Mouse (Mus musculus) urinary bladder, postnatal 10 days (tissue): ENCODE results near the gene Apbb2.

Source experiments
- DNase-seq: peaks from one replicate; pipeline ENCODE4 v3.0.0; 2022; ENCODE audit warnings: low spot score

Apbb2 gene

GRCm38 (mm10) chr5:66475824-66476223 lies 142.8 kb downstream of the Apbb2 start:
- DNase-seq: no peak

GRCm38 (mm10) chr5:66474153-66474552 lies 144.4 kb downstream of the Apbb2 start:
- DNase-seq: no peak

- no peak for DNase-seq
Measured at GRCm38 (mm10) chr5:66473599-66473998, 145.0 kb downstream of the Apbb2 start.

GRCm38 (mm10) chr5:66470837-66471236 lies 147.7 kb downstream of the Apbb2 start:
- DNase-seq: no peak

GRCm38 (mm10) chr5:66469685-66470084 lies 148.9 kb downstream of the Apbb2 start:
- DNase-seq: no peak

GRCm38 (mm10) chr5:66468331-66469001 lies 150.1 kb downstream of the Apbb2 start:
- no peak for DNase-seq

- no peak for DNase-seq
Measured at GRCm38 (mm10) chr5:66462665-66463064, 155.9 kb downstream of the Apbb2 start.

GRCm38 (mm10) chr5:66458851-66459250 lies 159.7 kb downstream of the Apbb2 start:
- DNase-seq: no peak

GRCm38 (mm10) chr5:66455271-66455670 lies 163.3 kb downstream of the Apbb2 start:
- no peak for DNase-seq

GRCm38 (mm10) chr5:66454826-66455225 lies 163.8 kb downstream of the Apbb2 start:
- DNase-seq: no peak

- no peak for DNase-seq
Measured at GRCm38 (mm10) chr5:66453106-66453505, 165.5 kb downstream of the Apbb2 start.

GRCm38 (mm10) chr5:66451561-66451960 lies 167.0 kb downstream of the Apbb2 start:
- DNase-seq: no peak

- DNase-seq: no peak
Measured at GRCm38 (mm10) chr5:66445497-66445896, 173.1 kb downstream of the Apbb2 start.

- no peak for DNase-seq
Measured at GRCm38 (mm10) chr5:66442260-66442659, 176.3 kb downstream of the Apbb2 start.

- no peak for DNase-seq
Measured at GRCm38 (mm10) chr5:66436791-66437246, 181.8 kb downstream of the Apbb2 start.

- no peak for DNase-seq
Measured at GRCm38 (mm10) chr5:66435158-66435557, 183.4 kb downstream of the Apbb2 start.

- no peak for DNase-seq
Measured at GRCm38 (mm10) chr5:66429076-66429475, 189.5 kb downstream of the Apbb2 start.

GRCm38 (mm10) chr5:66428071-66428470 lies 190.5 kb downstream of the Apbb2 start:
- no peak for DNase-seq

GRCm38 (mm10) chr5:66423909-66424308 lies 194.7 kb downstream of the Apbb2 start:
- DNase-seq: no peak

GRCm38 (mm10) chr5:66423466-66423865 lies 195.1 kb downstream of the Apbb2 start:
- DNase-seq: no peak

- no peak for DNase-seq
Measured at GRCm38 (mm10) chr5:66421954-66422353, 196.6 kb downstream of the Apbb2 start.

GRCm38 (mm10) chr5:66421230-66421629 lies 197.4 kb downstream of the Apbb2 start:
- no peak for DNase-seq

- no peak for DNase-seq
Measured at GRCm38 (mm10) chr5:66420011-66420410, 198.6 kb downstream of the Apbb2 start.

- DNase-seq: no peak
Measured at GRCm38 (mm10) chr5:66417289-66417688, 201.3 kb downstream of the Apbb2 start.
